Mouse (Mus musculus) forebrain, postnatal 0 days (tissue): ENCODE data around the gene Pax4. TPM values are rescaled to one million over a fixed set of nuclear protein-coding genes. Genes with fewer than 3 reads are reported as not detected.

Experiments
- ATAC-seq: fragments of 200-750 bp; cut with Nextera tagmentation; 2 replicates; pipeline ENCODE4 v1.8.0; 2017; ENCODE audit warnings: mild to moderate bottlenecking, moderate library complexity
- DNase-seq: peaks from one replicate; pipeline ENCODE4 v3.0.0-alpha.2; 2015
- H3K27ac ChIP-seq: fragments of 300-500 bp; sonication (generic); 2 replicates; pipeline ENCODE4 v1.5.1; 2014; ENCODE audit warnings: low read depth, mild to moderate bottlenecking, antibody characterized with exemption, low read length, moderate library complexity, mixed read lengths
- H3K27me3 ChIP-seq: fragments of 300-500 bp; sonication (generic); 2 replicates; pipeline ENCODE4 v1.6.1; 2014; ENCODE audit warnings: mild to moderate bottlenecking, low read length, mixed read lengths; ENCODE audit not compliant: insufficient read depth
- H3K36me3 ChIP-seq: fragments of 300-500 bp; sonication (generic); 2 replicates; pipeline ENCODE4 v1.6.1; 2014; ENCODE audit warnings: mild to moderate bottlenecking, moderate library complexity; ENCODE audit not compliant: insufficient read depth
- H3K4me1 ChIP-seq: fragments of 300-500 bp; sonication (generic); 2 replicates; pipeline ENCODE4 v1.6.1; 2014; ENCODE audit warnings: antibody characterized with exemption; ENCODE audit not compliant: insufficient read depth
- H3K4me2 ChIP-seq: fragments of 300-500 bp; sonication (generic); 2 replicates; pipeline ENCODE4 v1.6.1; 2014; ENCODE audit warnings: low read depth, mild to moderate bottlenecking, moderate library complexity
- H3K4me3 ChIP-seq: fragments of 300-500 bp; sonication (generic); 2 replicates; pipeline ENCODE4 v1.5.1; 2014; ENCODE audit warnings: low read depth, low read length, mixed read lengths
- H3K9ac ChIP-seq: fragments of 300-500 bp; sonication (generic); 2 replicates; pipeline ENCODE4 v1.6.1; 2014; ENCODE audit warnings: mild to moderate bottlenecking
- H3K9me3 ChIP-seq: fragments of 300-500 bp; sonication (generic); 2 replicates; pipeline ENCODE4 v1.6.1; 2016; ENCODE audit warnings: low read length
- CTCF ChIP-seq: sonication (generic); IDR thresholded peaks from 2 replicates; pipeline ENCODE4 v1.5.1; 2016; ENCODE audit warnings: antibody characterized with exemption, control low read depth, low read depth
- WGBS: fragments of 180-500 bp; shearing (Covaris S2); extraction: QIAGEN DNeasy Blood & Tissue Kit; methylation state at CpG from one replicate; pipeline ENCODE4 v1.1.7; 2014; 5-methylcytosine and 5-hydroxymethylcytosine counted together
- polyA plus RNA-seq: library from polyadenylated mRNA; unstranded; fragments of >200 nt; fragmentation: Nextera tagmentation; extraction: Ambion mirVana; gene quantifications from 2 replicates; pipeline ENCODE4 v1.2.1, GENCODE M21; 2015
- total RNA-seq: library from RNA; depleted of rRNA; stranded (reverse); fragments of >200 nt; gene quantifications from 2 replicates; pipeline ENCODE4 v1.2.3, GENCODE M21; 2014; rRNA removed

The Pax4 gene
- total RNA-seq, result 0.29 TPM in 1 of 2 replicates, not detected in the other
- polyA plus RNA-seq, result 0.11 and 0.16 TPM in 2 replicates

DNA sequence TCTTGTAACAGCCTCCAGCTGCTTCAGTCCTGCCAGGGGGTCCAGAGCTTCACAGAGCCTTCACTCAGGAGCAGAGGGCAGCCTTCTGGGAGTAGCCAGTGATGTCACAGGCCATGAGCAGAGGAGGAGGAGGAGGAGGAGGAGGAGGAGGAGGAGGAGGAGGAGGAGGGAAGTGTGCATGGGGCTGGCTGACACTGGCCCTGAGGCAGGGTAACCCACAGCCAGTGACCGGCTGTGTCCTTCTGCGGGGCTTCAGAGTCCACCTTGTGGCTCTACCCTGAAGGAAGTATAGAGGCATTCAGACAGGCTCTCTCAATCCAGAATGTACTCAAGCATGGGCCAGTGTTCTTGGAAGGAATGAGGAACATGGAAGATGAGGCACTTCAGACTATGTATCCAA lies at the start of gene Pax4:
Gene Pax4 (minus strand): TSS at position 101 of the 400 bp plus-strand sequence.
- Histone ChIP-seq H3K27me3 (peaks cover 21% of the 10 kb centered on the region), H3K9me3 (no peaks in the 10 kb centered on the region), H3K4me3 (no peak within 1 kb of the TSS), H3K36me3 (no peaks in the 10 kb centered on the region), H3K4me1 (no peaks in the 10 kb centered on the region), H3K4me2 (no peak within 1 kb of the TSS), H3K27ac (no peak within 1 kb of the TSS), H3K9ac (no peak within 1 kb of the TSS)
- WGBS, result 87% methylated on average over 2 of the region's 2 CpGs
- TF ChIP-seq CTCF, result no peak
- ATAC-seq, result no peak
- no peak for DNase-seq

DNA sequence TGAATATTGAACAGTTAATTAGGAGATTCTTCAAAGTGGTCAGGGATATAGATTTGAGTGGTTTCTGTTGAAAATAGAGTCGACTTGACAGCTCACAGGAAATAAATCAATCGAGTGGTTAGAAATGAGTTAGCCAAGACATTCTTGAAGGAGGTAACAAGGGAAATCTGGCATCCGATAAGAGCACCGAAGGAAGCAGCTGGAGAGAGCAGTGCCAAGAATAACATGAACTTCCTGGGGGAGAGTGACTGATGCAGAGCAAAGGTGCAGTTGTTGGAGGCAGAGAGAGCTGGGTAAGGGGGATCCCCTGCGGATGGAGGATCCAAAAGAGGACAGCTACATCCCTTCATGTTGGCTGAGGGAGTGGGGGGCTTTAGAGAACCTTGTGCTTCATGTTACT lies 48.7 kb upstream of the Pax4 start:
- no peaks in the 10 kb centered on the region for H3K4me1 ChIP-seq
- H3K4me3 ChIP-seq, result no peak overlapping the region
- no peak for TF ChIP-seq CTCF
- H3K36me3 ChIP-seq, result no peaks in the 10 kb centered on the region
- WGBS, result 74% methylated on average over 5 of the region's 5 CpGs
- no peak overlapping the region for H3K27ac ChIP-seq
- no peaks in the 10 kb centered on the region for H3K27me3 ChIP-seq
- H3K9ac ChIP-seq, result no peak overlapping the region
- DNase-seq (no peak), ATAC-seq (no peak)
- no peaks in the 10 kb centered on the region for H3K9me3 ChIP-seq
- H3K4me2 ChIP-seq, result no peak overlapping the region

DNA sequence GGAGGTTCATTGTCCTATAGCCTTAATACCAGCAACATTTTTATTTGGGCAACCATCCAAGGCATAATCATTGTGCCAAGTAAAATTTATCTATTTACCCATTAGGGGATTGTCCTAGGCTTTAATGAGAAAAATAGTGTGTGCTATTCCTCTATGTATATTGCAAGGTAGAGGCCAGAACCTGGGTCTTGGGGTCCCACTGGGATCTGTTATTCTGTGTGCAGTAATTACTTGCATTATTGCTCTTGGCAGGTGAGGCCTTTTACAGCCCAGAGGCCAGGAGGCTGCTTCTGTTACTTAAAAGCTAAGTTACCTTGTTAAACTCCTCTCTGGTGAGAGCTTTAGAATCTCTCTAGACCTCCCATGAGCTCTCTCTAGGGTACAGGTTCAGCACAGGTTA lies 42.0 kb upstream of the Pax4 start:
- no peaks in the 10 kb centered on the region for H3K27me3 ChIP-seq
- DNase-seq (no peak), ATAC-seq (no peak)
- H3K9me3 ChIP-seq, result no peaks in the 10 kb centered on the region
- TF ChIP-seq CTCF, result no peak
- no peaks in the 10 kb centered on the region for H3K36me3 ChIP-seq
- no peaks in the 10 kb centered on the region for H3K4me1 ChIP-seq
- no peak overlapping the region for H3K4me3 ChIP-seq
- no peak overlapping the region for H3K27ac ChIP-seq
- no peak overlapping the region for H3K9ac ChIP-seq
- no peak overlapping the region for H3K4me2 ChIP-seq

- no peak overlapping the region for H3K4me2 ChIP-seq
- no peak overlapping the region for H3K9ac ChIP-seq
- 84% methylated on average over 5 of the region's 5 CpGs for WGBS
- no peaks in the 10 kb centered on the region for H3K36me3 ChIP-seq
- no peak overlapping the region for H3K4me3 ChIP-seq
- no peak for DNase-seq
- ATAC-seq, result no peak
- H3K27ac ChIP-seq, result no peak overlapping the region
- no peaks in the 10 kb centered on the region for H3K4me1 ChIP-seq
- H3K9me3 ChIP-seq, result no peaks in the 10 kb centered on the region
- no peaks in the 10 kb centered on the region for H3K27me3 ChIP-seq
- TF ChIP-seq CTCF, result no peak
Measured at GRCm38 (mm10) chr6:28490612-28491011, 41.5 kb upstream of the Pax4 start.

- no peak for TF ChIP-seq CTCF
Measured at GRCm38 (mm10) chr6:28488204-28488851, 39.2 kb upstream of the Pax4 start.

DNA sequence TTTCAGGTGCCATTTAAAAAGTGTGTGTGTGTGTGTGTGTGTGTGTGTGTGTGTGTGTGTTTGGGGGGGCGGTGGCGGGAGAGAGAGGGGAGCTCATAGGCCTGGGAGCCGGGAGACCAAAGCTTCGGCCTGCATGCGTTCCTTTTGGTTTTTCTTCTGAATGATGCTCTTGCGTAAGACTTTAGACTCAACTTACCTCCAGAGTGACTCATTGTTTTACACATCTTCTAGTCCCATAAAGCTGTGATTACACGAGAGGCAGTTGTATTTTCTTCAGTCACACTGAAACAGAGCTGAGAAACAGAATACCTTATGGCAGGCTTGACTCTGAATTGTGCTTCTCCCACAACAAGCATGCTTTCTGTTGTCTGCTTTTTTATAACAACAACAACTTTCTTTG lies 37.8 kb upstream of the Pax4 start:
- no peak for TF ChIP-seq CTCF
- no peak overlapping the region for H3K4me3 ChIP-seq
- H3K27ac ChIP-seq, result no peak overlapping the region
- 0 out of 2 replicates have a peak, but pooled peaks cover 3% of the 10 kb centered on the region for H3K4me1 ChIP-seq
- no peaks in the 10 kb centered on the region for H3K27me3 ChIP-seq
- H3K36me3 ChIP-seq, result no peaks in the 10 kb centered on the region
- no peak overlapping the region for H3K4me2 ChIP-seq
- H3K9me3 ChIP-seq, result no peaks in the 10 kb centered on the region
- no peak for DNase-seq
- no peak for ATAC-seq
- WGBS, result 89% methylated on average over 7 of the region's 7 CpGs
- no peak overlapping the region for H3K9ac ChIP-seq

More at GRCm38 (mm10) chr6:28488204-28488851, 39.2 kb upstream of the Pax4 start:
- DNase-seq, result peak; percentile 56
- Histone ChIP-seq H3K27me3 (no peaks in the 10 kb centered on the region), H3K4me3 (no peak overlapping the region), H3K9ac (no peak overlapping the region), H3K4me1 (no peaks in the 10 kb centered on the region), H3K9me3 (no peaks in the 10 kb centered on the region), H3K36me3 (no peaks in the 10 kb centered on the region), H3K4me2 (no peak overlapping the region), H3K27ac (no peak overlapping the region)
- 68% methylated on average over 1 of the region's 1 CpGs for WGBS
- peak; percentile 40; the same call in 1 of the 2 replicates for ATAC-seq

- no peak for TF ChIP-seq CTCF
- DNase-seq (no peak), ATAC-seq (no peak)
Measured at GRCm38 (mm10) chr6:28486471-28486870, 37.3 kb upstream of the Pax4 start.

More at GRCm38 (mm10) chr6:28486471-28486870, 37.3 kb upstream of the Pax4 start:
- no peaks in the 10 kb centered on the region for H3K36me3 ChIP-seq
- H3K27me3 ChIP-seq, result no peaks in the 10 kb centered on the region
- no peak overlapping the region for H3K9ac ChIP-seq
- H3K9me3 ChIP-seq, result no peaks in the 10 kb centered on the region
- H3K27ac ChIP-seq, result no peak overlapping the region
- 0 out of 2 replicates have a peak, but pooled peaks cover 3% of the 10 kb centered on the region for H3K4me1 ChIP-seq
- no peak overlapping the region for H3K4me3 ChIP-seq
- 59% methylated on average over 2 of the region's 2 CpGs for WGBS
- H3K4me2 ChIP-seq, result no peak overlapping the region
